Mouse (Mus musculus) mature B cell (primary cell): ENCODE measurements around the gene Ggnbp2.
"Not testable (repeated sequence)": the region's sequence is repeated elsewhere in the genome, so short reads cannot be mapped to it uniquely, and the experiment has no call there.

Experiments used
- in situ Hi-C: fragments of 300-500 bp; cut with MboI; formaldehyde crosslinking; loops from 2 replicates; pipeline ENCODE4 v1.14.3; 2019

Ggnbp2 gene

DNA sequence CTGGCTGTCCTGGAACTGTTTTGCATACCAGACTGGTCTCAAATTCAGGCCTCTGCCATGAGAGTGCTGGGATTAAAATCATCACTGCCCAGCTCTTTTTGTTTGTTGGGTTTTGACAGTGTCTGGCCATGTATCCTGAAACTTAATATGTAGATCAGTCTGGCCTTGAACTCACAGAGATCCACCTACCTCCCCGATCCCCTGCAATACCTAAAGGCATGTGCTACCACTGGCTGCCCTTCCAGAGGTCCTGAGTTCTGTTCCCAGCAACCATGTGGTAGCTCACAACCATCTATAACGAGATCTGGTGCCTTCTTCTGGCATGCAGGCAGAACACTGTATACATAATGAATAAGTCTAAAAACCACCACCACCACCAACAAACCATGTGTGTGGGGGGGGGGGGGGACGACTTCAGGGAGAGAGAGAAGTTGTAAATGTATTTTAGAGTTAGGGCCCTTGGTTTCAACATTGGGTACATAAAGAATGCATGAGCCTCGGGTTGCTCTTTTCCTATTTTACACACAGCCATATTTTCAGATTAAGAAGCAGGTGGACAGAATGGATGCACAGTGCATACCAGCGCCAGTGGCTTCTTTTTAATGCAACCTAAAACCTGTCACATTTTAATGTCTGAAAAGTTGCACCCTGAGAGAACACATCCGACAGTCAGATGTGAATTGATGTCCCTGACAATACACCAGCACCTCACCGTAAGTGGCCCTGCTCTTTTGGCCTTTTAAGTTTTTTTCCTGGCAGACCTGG lies 8.6 kb upstream of the Ggnbp2 start:
- in situ Hi-C loops = no loop called here

DNA sequence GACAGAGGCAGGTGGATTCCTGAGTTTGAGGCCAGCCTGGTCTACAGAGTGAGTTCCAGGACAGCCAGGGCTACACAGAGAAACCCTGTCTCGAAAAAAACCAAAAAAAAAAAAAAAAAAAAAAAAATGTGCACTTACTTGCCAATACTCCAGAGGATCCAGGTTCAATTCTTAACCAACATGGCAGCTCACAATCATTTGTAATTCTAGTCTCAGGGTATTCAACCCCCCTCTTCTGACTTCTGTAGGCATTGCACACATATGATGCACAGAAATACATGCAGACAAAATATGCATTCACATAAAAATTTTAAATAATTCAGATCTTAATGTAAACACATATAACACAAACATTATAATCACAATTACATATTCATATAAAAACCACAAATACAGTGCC lies 5.4 kb upstream of the Ggnbp2 start:
- in situ Hi-C loops = not testable (repeated sequence)

- in situ Hi-C loops = no loop called here
Measured at GRCm38 (mm10) chr11:84873042-84873833, 2.6 kb upstream of the Ggnbp2 start.

GRCm38 (mm10) chr11:84871548-84872069 lies 992 bp upstream of the Ggnbp2 start:
- in situ Hi-C loops = no loop called here

- in situ Hi-C loops = no loop called here
Measured at GRCm38 (mm10) chr11:84871046-84871445, 429 bp upstream of the Ggnbp2 start.

DNA sequence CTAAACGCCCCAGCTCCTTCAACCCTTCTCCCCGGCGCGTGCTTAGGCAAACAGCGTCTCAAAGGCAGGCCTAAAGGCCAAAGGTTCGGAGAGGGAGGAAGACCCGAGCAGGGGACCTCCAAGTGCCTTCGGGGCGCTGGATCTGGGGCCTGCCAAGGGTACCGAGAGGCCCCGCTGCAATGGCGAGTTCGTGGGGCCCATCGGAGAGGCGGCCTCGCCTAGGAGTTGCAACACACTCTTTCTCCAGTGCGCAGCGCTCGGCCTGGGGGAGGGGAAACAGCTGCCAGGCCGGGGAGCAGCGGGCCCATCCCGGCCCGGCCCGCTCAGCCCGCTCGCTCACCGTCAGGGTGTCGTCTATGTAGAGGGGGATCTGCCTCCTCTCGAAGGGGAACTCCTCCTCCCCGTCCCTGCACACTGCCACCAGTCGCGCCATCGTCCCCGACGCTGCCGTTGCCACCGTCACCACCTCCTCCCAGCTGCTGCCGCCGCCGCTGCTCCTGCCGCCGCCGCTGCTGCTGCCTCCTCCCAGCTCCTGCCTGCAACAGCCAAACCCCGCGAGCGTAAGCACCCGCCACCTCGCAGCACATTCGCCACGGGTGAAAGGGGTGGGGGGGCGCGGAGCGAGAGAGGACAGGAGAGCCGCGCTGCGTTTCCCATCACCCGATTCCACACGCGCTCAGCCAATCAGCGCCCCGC lies 932 bp downstream of the Ggnbp2 start:
- in situ Hi-C loops = no loop called here

DNA sequence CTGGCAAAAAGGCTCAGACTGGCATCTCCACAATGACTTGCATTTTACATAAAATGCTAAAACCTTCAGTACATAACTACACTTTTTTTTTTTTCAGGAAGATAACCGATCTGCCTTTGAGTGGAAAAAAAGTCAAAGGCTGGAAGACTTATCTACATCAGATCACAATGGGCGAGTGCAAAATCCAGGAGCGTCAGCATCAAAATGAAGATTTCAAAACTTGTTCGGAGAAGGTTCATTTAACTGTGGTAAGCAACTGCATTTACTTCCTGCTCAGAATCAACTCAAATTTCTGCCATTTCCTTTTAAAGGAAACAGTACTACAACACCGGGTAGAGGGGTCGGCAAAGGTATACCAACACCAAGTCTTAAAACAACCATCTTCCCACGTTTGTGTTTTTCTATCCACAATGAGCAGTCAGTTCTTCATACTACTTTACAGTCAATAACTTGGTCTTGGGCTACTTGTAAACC lies 1.8 kb downstream of the Ggnbp2 start:
- in situ Hi-C loops = no loop called here

DNA sequence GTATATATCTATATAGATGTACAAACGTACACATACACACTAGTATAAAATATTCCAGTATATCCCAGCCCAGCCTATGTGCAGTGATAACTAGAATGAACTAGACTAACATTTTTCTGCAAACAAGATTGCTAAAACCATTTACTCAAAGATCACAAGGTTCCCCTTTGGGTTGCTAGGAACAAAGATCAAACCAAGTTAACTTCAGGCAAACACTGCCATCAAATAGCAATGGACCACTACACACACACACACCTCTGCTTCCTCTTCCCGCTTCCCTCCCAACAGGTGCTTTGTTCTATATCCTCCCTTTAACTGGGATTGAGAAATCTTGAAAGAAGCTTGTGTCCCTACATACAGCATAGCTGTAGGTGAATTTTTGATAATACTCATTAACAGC lies 3.0 kb downstream of the Ggnbp2 start:
- in situ Hi-C loops = no loop called here

DNA sequence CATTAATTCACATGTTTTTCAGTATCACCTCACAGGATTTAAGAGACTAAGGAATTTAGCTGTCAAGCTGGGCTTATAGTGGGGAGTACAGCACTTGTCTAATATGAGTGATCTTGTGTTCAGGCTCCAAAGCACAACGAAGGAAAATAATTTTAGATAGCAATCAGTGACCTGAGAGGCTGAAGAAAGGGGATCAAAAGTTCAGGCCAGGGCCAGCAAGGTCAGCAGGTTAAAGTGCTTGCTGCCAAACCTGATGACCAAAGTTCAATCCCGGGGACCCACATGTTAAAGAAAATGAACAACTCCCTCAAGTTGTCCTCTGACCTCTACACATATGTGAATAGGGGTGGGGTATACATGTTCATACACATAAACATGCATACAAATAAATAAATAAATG lies 5.3 kb downstream of the Ggnbp2 start:
- in situ Hi-C loops = no loop called here

DNA sequence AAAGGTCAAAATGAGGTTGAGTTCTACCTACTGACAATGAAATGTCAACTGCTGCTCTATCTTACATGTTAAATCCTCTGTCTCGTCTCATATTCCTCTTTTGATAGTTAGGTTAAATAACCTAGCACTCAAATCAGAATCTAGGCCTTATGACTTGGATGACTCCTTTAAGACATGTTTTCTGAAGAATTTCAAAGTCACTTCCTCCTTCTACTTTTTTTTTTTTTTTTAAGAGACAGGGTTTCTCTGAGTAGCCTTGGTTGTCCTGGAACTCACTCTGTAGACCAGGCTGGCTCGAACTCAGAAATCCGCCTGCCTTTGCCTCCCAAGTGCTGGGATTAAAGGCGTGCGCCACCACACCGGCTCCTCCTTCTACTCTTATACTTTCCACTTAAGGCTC lies 15.3 kb downstream of the Ggnbp2 start:
- in situ Hi-C loops = no loop called here

- in situ Hi-C loops = no loop called here
Measured at GRCm38 (mm10) chr11:84847475-84848090, 23.0 kb downstream of the Ggnbp2 start.

DNA sequence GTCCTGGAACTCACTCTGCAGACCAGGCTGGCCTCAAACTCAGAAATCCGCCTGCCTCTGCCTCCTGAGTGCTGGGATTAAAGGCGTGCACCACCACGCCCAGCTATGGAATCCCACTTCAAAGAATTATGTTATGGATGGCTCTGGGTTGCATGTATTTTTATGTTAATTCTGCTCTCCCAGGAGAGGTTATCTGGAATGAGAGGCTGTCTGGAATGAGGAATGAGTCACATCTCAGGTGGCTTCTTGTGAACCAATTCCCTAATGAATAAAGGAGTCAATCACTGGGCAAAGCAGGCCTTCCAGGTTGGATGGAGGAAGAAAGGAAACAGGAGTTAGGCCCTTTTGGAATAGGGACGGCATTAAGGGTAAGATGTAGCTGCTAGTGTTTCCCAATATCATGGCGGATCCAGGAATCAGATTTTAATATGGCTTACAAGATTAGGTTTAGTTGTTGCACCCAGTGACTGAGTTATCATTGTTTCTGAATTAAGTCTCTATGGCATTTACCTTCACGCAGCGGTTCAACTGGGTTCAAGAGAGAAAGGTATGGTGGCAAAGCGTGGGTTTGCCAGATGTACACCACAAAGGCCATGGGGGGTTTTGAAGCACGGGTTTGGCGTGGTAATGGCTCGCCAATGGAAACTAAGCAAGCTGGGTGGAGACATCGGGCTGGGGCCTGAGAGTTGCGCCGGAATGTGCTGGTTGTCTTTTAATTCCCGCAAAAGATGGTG lies 23.7 kb downstream of the Ggnbp2 start:
- in situ Hi-C loops = no loop called here

DNA sequence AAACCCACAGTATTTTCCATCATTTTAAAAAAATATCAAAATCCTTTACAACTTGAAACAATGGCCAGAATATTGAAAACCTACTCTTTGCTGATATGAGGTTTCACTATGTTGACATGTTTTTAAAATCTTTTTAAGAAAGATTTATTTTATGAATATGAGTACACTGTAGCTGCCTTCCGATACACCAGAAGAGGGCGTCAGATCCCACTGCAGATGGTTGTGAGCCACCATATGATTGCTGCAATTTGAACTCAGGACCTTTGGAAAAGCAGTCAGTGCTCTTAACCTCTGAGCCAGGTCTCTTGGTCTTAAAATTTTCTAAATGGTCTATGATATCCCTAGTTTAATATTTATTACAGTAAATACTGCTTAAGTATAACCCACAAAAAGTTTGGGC lies 31.3 kb downstream of the Ggnbp2 start:
- in situ Hi-C loops = no loop called here

GRCm38 (mm10) chr11:84829495-84829894 lies 41.1 kb downstream of the Ggnbp2 start:
- in situ Hi-C loops = not testable (repeated sequence)

DNA sequence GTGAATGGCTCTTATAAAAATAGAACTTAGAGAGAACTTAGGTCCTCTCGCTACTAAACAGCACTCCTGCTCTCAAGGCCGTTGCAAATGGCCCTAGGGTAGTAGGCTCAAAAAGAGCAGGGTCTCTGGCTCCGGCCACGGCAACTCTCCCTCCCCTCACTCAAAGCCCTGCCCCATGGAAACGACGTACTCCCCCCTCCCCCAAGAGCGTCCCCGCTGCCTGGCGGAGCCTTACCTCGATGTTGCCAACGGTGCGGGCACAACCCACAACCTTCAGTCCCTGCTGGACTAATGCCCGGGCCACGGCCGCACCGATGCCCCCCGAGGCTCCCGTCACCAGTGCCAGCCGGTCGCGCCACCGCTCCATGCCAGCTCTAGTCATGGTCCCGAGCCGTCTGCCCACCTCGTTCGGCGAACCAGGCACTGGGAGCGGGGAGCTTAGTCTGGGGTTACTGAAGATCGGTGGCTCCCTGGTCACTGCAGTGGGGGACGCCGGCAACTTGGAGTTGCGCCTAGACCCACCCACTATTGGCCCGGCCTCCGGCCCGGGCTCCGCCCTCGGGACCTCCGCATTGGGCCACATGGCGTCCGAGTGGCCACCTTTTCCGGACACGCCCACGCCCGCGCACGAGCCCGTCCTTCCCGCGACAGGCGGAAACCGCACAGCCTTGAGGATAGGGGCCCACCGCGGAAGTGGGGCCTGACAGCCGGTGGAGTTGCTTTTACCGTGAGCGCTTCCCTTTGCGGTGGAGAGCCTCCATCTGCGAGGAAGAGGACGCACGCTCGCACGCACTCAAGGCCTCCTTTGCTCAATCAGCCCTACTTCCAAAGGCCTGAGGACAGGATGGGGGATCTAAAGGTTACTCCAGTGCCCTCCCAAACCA lies 41.9 kb downstream of the Ggnbp2 start, which contains the start of gene Dhrs11:
Gene Dhrs11 (minus strand): TSS at position 479 of the 884 bp plus-strand sequence.
- in situ Hi-C loops = no loop called here

DNA sequence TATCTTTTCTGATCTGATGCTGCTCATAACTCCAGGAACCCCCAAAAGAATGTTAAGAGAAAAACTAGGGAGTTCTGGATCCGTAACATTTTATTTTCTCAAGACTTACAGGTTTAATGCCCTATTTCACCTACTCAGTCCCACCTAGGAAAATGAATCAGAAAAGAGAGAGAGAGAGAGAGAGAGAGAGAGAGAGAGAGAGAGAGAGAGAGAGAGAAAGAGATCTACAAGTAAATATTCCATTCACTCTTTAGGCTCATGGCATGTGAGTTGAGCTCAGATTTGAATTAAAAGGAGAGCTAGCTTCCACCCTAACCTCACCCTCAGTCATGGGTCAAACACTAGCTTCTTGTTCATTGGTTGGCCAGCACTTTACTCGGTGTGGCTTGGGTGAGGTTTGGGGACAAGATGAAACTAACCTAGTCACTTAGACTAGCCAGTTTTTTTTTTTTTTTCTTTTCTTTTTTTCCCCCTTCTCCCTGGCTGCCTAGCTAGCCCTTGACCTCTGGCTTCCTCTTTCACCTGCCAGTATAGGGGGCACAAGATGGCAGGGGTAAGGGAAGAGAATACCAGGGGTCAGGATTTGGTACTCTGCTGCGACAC lies 42.6 kb downstream of the Ggnbp2 start:
- in situ Hi-C loops = no loop called here

- in situ Hi-C loops = no loop called here
Measured at GRCm38 (mm10) chr11:84827492-84827891, 43.1 kb downstream of the Ggnbp2 start.

DNA sequence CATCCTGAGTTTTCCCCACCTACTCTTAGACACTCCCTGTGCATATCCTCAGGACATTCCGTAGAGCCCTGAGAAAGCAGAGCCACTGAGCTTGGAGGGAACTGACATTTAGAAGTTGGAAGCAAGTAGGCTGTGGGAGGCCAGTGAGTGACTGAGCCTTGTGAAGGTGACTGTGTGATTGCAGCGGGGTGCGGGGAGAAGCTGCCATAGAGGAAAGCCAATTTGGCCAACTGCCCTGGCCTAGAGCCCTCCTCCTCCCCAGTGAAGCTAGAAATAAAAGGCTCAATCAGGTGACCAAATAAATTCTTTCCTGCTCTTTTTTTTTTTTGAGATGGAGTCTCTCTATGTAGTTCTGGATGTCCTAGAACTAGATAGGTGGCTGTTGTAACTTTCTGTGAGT lies 44.4 kb downstream of the Ggnbp2 start:
- in situ Hi-C loops = no loop called here

- in situ Hi-C loops = no loop called here
Measured at GRCm38 (mm10) chr11:84825261-84825807, 45.3 kb downstream of the Ggnbp2 start.
